Mouse (Mus musculus): ENCODE data around the gene Nsun5. TPM values are rescaled to one million over a fixed set of nuclear protein-coding genes. Genes with fewer than 3 reads are reported as not detected.

Gene Nsun5
- polyA plus RNA-seq, 1 experiment from 2014 or later, result 10.0 TPM

- peaks cover 84% of the 10 kb centered on the region for H3K36me3 ChIP-seq (replicated peaks; ENCODE audit: insufficient read depth, low read length)
- 91% methylated on average over 10 of the region's 10 CpGs for WGBS (ENCODE audit: insufficient replicate concordance)
- no peaks in the 10 kb centered on the region for H3K9me3 ChIP-seq (ENCODE audit: low read length)
Measured at GRCm38 (mm10) chr5:135381356-135381925, 11.7 kb downstream of the Nsun5 start.

GRCm38 (mm10) chr5:135382746-135383145 is 13.0 kb downstream of the Nsun5 start:
- H3K9ac ChIP-seq (replicated peaks), result no peak overlapping the region
- no peaks in the 10 kb centered on the region for H3K4me1 ChIP-seq (ENCODE audit: insufficient read depth)
- ATAC-seq (no peak), DNase-seq (no peak)
- TF ChIP-seq EP300 (IDR thresholded peaks at IDR 0.05; ENCODE audit: low read depth), result no peak
- no peak for TF ChIP-seq CTCF (IDR thresholded peaks at IDR 0.05; ENCODE audit: low read depth)
- H3K4me3 ChIP-seq (ENCODE audit: low read depth, low read length), result no peak overlapping the region
- no peak overlapping the region for H3K27ac ChIP-seq (ENCODE audit: low read depth)
- H3K36me3 ChIP-seq (replicated peaks; ENCODE audit: insufficient read depth, low read length), result peaks cover 92% of the 10 kb centered on the region
- no peak overlapping the region for H3K4me2 ChIP-seq (ENCODE audit: low read depth, low read length)
- WGBS (ENCODE audit: insufficient replicate concordance), result 86% methylated on average over 7 of the region's 7 CpGs
- H3K27me3 ChIP-seq (ENCODE audit: insufficient read depth, low read length), result no peaks in the 10 kb centered on the region
- H3K9me3 ChIP-seq (ENCODE audit: low read length), result no peaks in the 10 kb centered on the region

More at GRCm38 (mm10) chr5:135381356-135381925, 11.7 kb downstream of the Nsun5 start:
- Histone ChIP-seq H3K4me1 (ENCODE audit: insufficient read depth) (no peaks in the 10 kb centered on the region), H3K27me3 (ENCODE audit: insufficient read depth, low read length) (no peaks in the 10 kb centered on the region), H3K4me3 (ENCODE audit: low read depth, low read length) (no peak overlapping the region), H3K9ac (replicated peaks) (no peak overlapping the region), H3K27ac (ENCODE audit: low read depth) (no peak overlapping the region), H3K4me2 (ENCODE audit: low read depth, low read length) (no peak overlapping the region)
- TF ChIP-seq CTCF (IDR thresholded peaks at IDR 0.05; ENCODE audit: low read depth) (no peak), EP300 (IDR thresholded peaks at IDR 0.05; ENCODE audit: low read depth) (no peak)
- no peak for ATAC-seq
- no peak for DNase-seq

- Histone ChIP-seq H3K27me3 (ENCODE audit: insufficient read depth, low read length) (no peaks in the 10 kb centered on the region), H3K9ac (replicated peaks) (no peak overlapping the region), H3K4me2 (ENCODE audit: low read depth, low read length) (no peak overlapping the region), H3K27ac (ENCODE audit: low read depth) (no peak overlapping the region), H3K4me1 (ENCODE audit: insufficient read depth) (no peaks in the 10 kb centered on the region), H3K9me3 (ENCODE audit: low read length) (no peaks in the 10 kb centered on the region), H3K36me3 (replicated peaks; ENCODE audit: insufficient read depth, low read length) (peaks cover 88% of the 10 kb centered on the region), H3K4me3 (ENCODE audit: low read depth, low read length) (no peak overlapping the region)
- TF ChIP-seq CTCF (IDR thresholded peaks at IDR 0.05; ENCODE audit: low read depth), result no peak
- TF ChIP-seq EP300 (IDR thresholded peaks at IDR 0.05; ENCODE audit: low read depth), result no peak
- DNase-seq, result no peak
- 80% methylated on average over 10 of the region's 10 CpGs for WGBS (ENCODE audit: insufficient replicate concordance)
- no peak for ATAC-seq
Measured at GRCm38 (mm10) chr5:135383771-135384170, 14.0 kb downstream of the Nsun5 start.

GRCm38 (mm10) chr5:135394004-135394823 is 24.5 kb downstream of the Nsun5 start, which contains the start of gene Pom121:
Pom121 (minus strand) TSS chr5:135394546.
- DNase-seq, result peak; percentile 89
- peak; percentile 95 for ATAC-seq
- TF ChIP-seq CTCF (IDR thresholded peaks at IDR 0.05; ENCODE audit: low read depth) (no peak), EP300 (IDR thresholded peaks at IDR 0.05; ENCODE audit: low read depth) (no peak; the same call in 1 of the 2 replicates)
- H3K27ac ChIP-seq (ENCODE audit: low read depth), result peak within 1 kb of the TSS; percentile 94
- H3K4me1 ChIP-seq (ENCODE audit: insufficient read depth), result peaks cover 18% of the 10 kb centered on the region
- under 1% methylated on average over 80 of the region's 110 CpGs for WGBS (ENCODE audit: insufficient replicate concordance)
- no peaks in the 10 kb centered on the region for H3K27me3 ChIP-seq (ENCODE audit: insufficient read depth, low read length)
- H3K4me3 ChIP-seq (ENCODE audit: low read depth, low read length), result peak within 1 kb of the TSS; percentile 93
- no peaks in the 10 kb centered on the region for H3K9me3 ChIP-seq (ENCODE audit: low read length)
- H3K4me2 ChIP-seq (ENCODE audit: low read depth, low read length), result peak within 1 kb of the TSS; percentile 99
- H3K36me3 ChIP-seq (replicated peaks; ENCODE audit: insufficient read depth, low read length), result peaks cover 27% of the 10 kb centered on the region
- peak within 1 kb of the TSS; percentile 98 for H3K9ac ChIP-seq (replicated peaks)

- TF ChIP-seq CTCF (IDR thresholded peaks at IDR 0.05; ENCODE audit: low read depth) (peak; percentile 81), EP300 (IDR thresholded peaks at IDR 0.05; ENCODE audit: low read depth) (no peak)
- no peak overlapping the region for H3K9ac ChIP-seq (replicated peaks)
- H3K27ac ChIP-seq (ENCODE audit: low read depth), result no peak overlapping the region
- H3K9me3 ChIP-seq (ENCODE audit: low read length), result no peaks in the 10 kb centered on the region
- no peaks in the 10 kb centered on the region for H3K27me3 ChIP-seq (ENCODE audit: insufficient read depth, low read length)
- peak; percentile 46 for DNase-seq
- peaks cover 15% of the 10 kb centered on the region for H3K36me3 ChIP-seq (replicated peaks; ENCODE audit: insufficient read depth, low read length)
- ATAC-seq, result no peak
- H3K4me1 ChIP-seq (ENCODE audit: insufficient read depth), result peaks cover 18% of the 10 kb centered on the region
- H3K4me2 ChIP-seq (ENCODE audit: low read depth, low read length), result no peak overlapping the region
- H3K4me3 ChIP-seq (ENCODE audit: low read depth, low read length), result no peak overlapping the region
- 53% methylated on average over 5 of the region's 5 CpGs for WGBS (ENCODE audit: insufficient replicate concordance)
Measured at GRCm38 (mm10) chr5:135395826-135396225, 26.1 kb downstream of the Nsun5 start.

GRCm38 (mm10) chr5:135399382-135399781 is 29.6 kb downstream of the Nsun5 start:
- Histone ChIP-seq H3K4me3 (ENCODE audit: low read depth, low read length) (no peak overlapping the region), H3K27ac (ENCODE audit: low read depth) (no peak overlapping the region), H3K4me1 (ENCODE audit: insufficient read depth) (peaks cover 8% of the 10 kb centered on the region), H3K27me3 (ENCODE audit: insufficient read depth, low read length) (no peaks in the 10 kb centered on the region), H3K9me3 (ENCODE audit: low read length) (no peaks in the 10 kb centered on the region), H3K4me2 (ENCODE audit: low read depth, low read length) (no peak overlapping the region), H3K36me3 (replicated peaks; ENCODE audit: insufficient read depth, low read length) (no peaks in the 10 kb centered on the region), H3K9ac (replicated peaks) (no peak overlapping the region)
- TF ChIP-seq CTCF (IDR thresholded peaks at IDR 0.05; ENCODE audit: low read depth) (no peak), EP300 (IDR thresholded peaks at IDR 0.05; ENCODE audit: low read depth) (no peak)
- WGBS (ENCODE audit: insufficient replicate concordance), result 53% methylated on average over 6 of the region's 6 CpGs
- DNase-seq, result no peak
- ATAC-seq, result no peak

All from liver, postnatal 0 days (tissue).